Mouse (Mus musculus) ovary, postnatal 36 days (tissue): ENCODE data around the gene Dip2b.

Source experiments
- DNase-seq: peaks from one replicate; pipeline ENCODE4 v3.0.0; 2022; ENCODE audit warnings: low spot score, mixed read lengths

The Dip2b gene

GRCm38 (mm10) chr15:100129151-100129790 lies 90.8 kb downstream of the Dip2b start:
- DNase-seq = no peak

- DNase-seq = no peak
Measured at GRCm38 (mm10) chr15:100139665-100140064, 101.2 kb downstream of the Dip2b start.

- DNase-seq = no peak
Measured at GRCm38 (mm10) chr15:100140428-100140827, 102.0 kb downstream of the Dip2b start.

GRCm38 (mm10) chr15:100143091-100143801 lies 104.8 kb downstream of the Dip2b start:
- no peak for DNase-seq

- DNase-seq = no peak
Measured at GRCm38 (mm10) chr15:100144854-100145824, 106.7 kb downstream of the Dip2b start.

- DNase-seq = no peak
Measured at GRCm38 (mm10) chr15:100145917-100146316, 107.5 kb downstream of the Dip2b start.

- DNase-seq = no peak
Measured at GRCm38 (mm10) chr15:100150593-100150992, 112.1 kb downstream of the Dip2b start.

GRCm38 (mm10) chr15:100152321-100152720 lies 113.9 kb downstream of the Dip2b start:
- DNase-seq = no peak

GRCm38 (mm10) chr15:100153024-100153423 lies 114.6 kb downstream of the Dip2b start:
- no peak for DNase-seq

- no peak for DNase-seq
Measured at GRCm38 (mm10) chr15:100156095-100156707, 117.7 kb downstream of the Dip2b start.

GRCm38 (mm10) chr15:100156781-100157470 lies 118.5 kb downstream of the Dip2b start:
- no peak for DNase-seq

- no peak for DNase-seq
Measured at GRCm38 (mm10) chr15:100158985-100159384, 120.5 kb downstream of the Dip2b start.

GRCm38 (mm10) chr15:100161747-100162280 lies 123.3 kb downstream of the Dip2b start:
- no peak for DNase-seq

GRCm38 (mm10) chr15:100163381-100164051 lies 125.1 kb downstream of the Dip2b start:
- DNase-seq = no peak

- DNase-seq = no peak
Measured at GRCm38 (mm10) chr15:100166464-100166863, 128.0 kb downstream of the Dip2b start.

GRCm38 (mm10) chr15:100167791-100168190 lies 129.3 kb downstream of the Dip2b start:
- no peak for DNase-seq

- no peak for DNase-seq
Measured at GRCm38 (mm10) chr15:100168191-100168606, 129.7 kb downstream of the Dip2b start.

- DNase-seq = no peak
Measured at GRCm38 (mm10) chr15:100175176-100175575, 136.7 kb downstream of the Dip2b start.

- no peak for DNase-seq
Measured at GRCm38 (mm10) chr15:100177167-100177566, 138.7 kb downstream of the Dip2b start.

GRCm38 (mm10) chr15:100177575-100177974 lies 139.1 kb downstream of the Dip2b start:
- no peak for DNase-seq

GRCm38 (mm10) chr15:100178487-100178886 lies 140.0 kb downstream of the Dip2b start:
- no peak for DNase-seq
